Mouse (Mus musculus) heart, postnatal 4 days (tissue): ENCODE measurements around the gene Dnmt3l. TPM values are rescaled to one million over a fixed set of nuclear protein-coding genes. Genes with fewer than 3 reads are reported as not detected.
"Not testable (repeated sequence)": the region's sequence is repeated elsewhere in the genome, so short reads cannot be mapped to it uniquely, and the experiment has no call there.

Experiments used
- DNase-seq: peaks from one replicate; pipeline ENCODE4 v3.0.0; 2021
- total RNA-seq, 2 experiments: library from RNA; stranded (reverse); gene quantifications; 2 replicates each; pipeline ENCODE4 v1.2.3; 2021

The Dnmt3l gene
- not detected for total RNA-seq

DNA sequence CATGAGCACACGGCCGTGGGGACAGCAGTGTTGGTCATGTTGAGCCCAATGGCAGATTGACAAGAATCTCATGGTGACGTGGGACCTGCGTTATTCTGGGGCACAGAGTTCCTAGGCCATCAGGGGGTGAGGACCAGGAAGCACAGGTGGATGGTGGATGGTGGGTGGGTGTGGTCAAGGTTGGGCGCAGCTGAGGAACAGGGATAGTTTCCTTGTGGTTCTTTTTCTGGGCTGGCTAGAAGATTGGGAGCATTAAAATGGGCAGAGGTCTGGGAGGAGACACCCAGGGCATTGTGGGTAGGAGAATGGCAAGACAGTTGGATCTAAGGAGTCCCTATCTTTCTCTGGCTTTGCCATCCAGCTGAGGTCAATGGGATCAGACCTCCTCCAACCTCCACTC lies at the start of gene Dnmt3l:
Gene Dnmt3l, plus strand, starts transcription at position 301 of the 400 bp plus-strand sequence.
- DNase-seq: no peak

DNA sequence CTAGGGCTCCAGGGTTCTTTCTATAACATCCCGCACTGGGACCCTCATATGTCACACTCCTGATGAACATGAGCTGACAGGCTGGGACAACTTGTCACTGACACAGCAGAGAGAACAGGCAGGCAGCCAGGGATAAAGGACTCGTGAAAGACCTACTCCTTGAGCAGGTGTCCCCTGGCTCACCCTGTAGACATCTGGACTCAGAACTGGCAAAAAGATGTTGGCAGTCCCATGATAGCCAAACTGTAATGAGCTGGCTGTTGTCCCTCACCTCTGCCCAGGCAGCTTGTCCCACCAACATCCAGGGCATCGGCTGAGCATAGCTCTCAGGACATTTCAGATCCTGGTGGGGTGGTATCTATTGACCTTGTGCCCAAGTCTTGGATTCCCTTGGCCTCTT lies 46.1 kb upstream of the Dnmt3l start:
- DNase-seq: no peak

DNA sequence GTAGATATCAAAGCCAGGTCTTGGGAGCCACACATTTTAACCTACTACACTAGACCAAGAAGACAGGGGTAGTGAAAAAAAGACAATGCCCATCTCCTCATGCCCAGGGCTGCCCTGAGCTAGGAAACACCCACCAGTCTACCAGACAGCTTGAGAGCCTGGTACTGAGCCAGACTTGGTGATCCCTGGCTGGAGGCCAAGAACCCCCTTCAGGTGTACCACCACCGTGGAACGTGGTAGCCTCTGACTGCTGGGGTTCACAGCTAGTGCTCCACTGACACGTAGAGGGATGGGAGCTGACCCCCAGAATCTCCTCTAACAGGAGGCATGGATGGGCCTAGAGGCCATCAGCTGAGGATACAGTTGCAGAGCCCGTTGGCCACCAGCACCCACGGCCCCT lies 41.5 kb upstream of the Dnmt3l start:
- no peak for DNase-seq

DNA sequence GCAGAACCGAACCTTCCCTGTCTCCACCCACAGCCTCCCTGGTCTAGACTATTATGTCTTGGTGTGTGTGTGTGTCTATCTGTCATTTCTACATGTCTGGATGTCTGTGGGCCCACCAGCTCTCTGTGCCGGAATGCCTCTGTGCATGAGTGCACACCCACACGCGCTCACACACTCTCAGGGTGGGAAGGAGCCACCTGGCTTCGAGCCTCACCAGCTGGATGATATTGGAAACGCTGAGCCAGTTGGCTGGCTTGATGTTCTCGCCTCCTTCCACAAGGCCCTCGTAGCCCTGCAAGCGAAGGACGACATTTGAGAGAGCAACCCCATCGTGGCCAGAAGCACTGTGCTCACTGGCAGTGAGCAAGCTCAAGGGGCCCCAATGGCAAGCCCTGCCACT lies 40.0 kb upstream of the Dnmt3l start:
- peak; percentile 52 for DNase-seq

DNA sequence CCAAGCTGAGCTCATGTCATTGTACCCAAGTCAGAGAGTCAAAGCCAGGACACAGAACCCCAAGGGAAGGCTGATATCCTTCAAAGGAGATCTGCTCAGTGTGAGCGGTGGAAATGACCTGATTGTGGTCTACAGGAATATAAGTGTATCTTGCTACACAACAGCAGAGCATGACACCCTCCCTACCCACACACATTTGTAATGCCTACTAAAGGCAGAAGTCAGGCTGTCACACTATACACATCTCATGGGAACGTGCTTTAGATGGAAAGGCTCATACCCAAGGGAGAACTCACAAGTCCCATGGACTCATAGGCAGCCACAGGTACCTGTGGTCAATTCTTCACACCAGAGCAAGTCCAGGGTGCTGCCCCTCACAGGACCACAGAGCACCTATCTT lies 39.4 kb upstream of the Dnmt3l start:
- DNase-seq: no peak

DNA sequence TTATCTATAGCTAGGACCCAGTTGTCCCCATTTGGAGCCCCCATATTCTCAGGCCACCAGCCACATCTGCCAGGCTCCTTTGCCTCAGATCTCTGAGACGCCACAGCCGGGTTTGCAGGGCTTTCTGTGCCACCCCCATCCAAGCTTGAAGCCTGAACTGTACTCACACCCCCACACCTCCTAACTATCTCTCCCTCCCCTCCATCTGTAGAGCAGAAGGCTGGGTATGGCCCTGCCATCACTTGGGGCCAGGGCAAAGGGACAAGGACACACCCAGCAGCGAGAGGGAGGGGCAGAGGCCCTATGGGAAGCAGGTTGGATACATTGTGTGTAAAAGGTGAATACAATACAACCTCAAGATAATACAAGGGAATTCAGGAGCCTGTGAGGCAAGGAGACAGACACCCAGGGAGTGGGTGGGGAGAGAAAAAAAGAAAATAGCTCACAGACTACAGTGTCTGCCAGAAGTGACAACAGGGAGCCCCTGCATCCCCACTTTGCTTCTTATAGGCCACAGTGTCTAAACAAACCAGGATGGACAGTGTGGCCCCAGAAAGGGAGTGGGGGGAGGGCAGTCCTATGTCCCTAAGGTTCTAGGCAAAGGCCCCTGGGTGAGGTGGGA lies 37.2 kb upstream of the Dnmt3l start:
- no peak for DNase-seq

DNA sequence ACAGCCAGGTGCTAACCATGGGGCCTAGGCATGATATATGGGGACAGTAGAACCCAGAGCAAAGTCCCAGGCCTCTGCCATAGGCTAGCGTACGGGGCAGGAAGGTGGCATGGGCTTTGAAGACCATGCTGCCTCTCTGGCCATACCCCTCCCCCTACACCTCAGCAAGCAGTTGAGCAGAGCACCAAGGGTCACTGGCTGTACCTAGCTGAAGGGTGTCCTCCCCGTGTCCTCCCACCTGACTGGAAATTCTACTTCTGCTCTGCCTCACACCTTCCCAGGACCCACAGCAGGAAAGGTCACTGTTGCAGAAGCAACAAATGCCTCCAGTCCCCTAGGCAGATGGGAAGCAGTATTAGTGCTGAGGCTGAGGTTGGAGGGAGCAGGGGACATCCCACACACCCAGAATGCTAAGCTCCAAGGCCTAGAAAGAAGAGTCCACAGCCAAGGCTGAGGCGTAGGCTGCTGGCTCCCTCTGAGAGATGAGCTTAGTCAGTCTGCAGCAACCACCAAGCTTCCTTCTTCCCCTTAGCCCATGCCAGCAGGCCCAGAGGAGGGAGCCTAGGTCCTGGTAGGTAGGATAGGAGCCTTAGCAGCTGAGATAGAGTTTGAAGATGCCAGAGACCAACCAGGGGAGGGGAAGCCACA lies 35.8 kb upstream of the Dnmt3l start:
- no peak for DNase-seq

DNA sequence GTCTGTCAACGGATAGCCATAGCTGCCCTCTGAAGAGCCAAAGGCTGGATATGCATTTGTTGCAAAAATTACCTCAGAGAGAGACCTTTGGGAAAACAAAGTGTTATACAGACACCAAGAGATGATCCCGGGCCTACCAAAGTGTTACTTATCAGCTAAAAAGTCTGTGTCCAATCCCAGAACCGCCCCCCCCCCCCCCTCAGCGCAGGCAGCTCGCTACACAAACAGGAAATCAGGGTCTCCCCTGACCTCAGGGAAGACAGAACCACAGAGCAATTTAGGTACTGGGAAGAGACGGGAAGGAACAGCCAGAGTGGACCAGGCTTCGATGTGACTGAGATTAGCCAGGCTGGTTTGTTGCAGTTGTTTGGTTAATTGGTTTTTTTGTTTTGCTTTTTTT lies 34.5 kb upstream of the Dnmt3l start:
- no peak for DNase-seq

DNA sequence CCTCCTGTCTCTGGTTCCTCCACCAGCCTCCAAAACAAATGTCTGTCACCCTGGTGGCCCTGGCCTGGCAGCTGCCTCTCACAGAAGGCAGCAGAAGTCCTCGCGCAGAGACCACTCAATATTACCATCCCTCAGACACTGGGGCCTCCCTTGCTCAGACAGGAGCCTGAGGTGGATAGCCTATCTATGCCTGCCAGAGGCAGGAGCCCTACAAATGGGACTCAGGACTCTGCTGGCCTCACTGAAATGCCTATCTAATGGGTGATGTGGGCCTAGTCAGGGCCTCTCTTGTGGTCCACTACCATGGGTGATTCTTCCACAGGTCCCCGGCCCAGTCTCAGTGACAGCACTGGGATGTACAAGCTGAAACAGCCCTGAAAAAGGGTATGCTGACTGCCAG lies 33.6 kb upstream of the Dnmt3l start:
- no peak for DNase-seq

DNA sequence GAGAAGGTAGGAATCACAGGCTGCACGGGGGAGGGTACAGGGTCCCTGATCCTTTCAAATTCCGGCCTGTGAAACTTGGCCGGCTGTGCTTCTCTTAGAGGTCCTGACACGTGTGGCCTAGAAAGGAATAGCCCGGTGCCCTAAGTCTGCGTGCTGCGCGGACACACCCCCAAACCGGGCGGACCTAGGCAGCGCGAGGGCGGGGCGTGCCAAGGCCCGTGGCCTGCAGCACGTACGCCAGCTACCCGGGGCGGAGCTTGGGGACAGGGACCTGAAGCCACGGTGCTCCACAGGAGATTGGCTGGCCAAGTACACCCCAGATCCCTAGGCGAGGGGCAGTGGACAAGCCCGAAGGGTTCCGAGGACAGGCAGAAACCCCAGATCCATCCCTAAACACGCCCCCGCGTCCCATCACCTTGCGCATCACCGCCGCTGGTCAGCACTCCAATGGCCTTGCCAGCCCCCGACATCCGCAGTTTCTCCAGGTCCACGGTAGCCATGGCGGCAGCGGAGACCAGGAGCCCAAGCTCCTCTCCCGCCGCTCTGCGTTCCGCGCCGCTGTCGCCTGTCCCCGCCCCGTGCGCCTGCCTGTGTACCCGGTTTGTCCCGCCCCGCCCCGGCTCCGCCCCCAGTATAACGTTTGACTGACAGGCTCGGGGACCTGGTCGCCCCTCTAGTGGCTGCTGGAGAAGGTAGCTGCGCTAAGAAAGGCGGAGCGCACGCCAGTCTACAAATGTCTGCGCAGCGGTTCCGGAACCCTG lies 32.4 kb upstream of the Dnmt3l start:
- DNase-seq: peak; percentile 97

DNA sequence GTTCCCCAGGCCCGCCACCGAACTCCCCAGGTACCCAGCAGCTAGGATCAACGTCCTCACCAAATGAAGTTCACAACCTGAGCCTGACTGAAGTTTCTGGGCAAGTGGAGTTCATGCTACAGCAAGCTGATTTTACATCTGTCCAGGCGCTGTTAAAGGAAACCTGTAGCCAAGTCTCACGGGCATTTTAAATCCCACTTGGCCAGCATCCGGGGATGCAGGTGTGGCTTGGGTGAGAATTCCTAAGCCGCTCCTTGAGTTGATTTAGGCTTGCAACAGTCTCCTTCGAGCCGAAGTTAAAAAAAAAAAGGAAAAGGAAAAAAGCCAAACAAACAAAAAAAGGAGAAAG lies 31.8 kb upstream of the Dnmt3l start, which contains the start of gene Pfkl:
Gene Pfkl, minus strand, starts transcription at position 139 of the 349 bp plus-strand sequence.
- DNase-seq: no peak

DNA sequence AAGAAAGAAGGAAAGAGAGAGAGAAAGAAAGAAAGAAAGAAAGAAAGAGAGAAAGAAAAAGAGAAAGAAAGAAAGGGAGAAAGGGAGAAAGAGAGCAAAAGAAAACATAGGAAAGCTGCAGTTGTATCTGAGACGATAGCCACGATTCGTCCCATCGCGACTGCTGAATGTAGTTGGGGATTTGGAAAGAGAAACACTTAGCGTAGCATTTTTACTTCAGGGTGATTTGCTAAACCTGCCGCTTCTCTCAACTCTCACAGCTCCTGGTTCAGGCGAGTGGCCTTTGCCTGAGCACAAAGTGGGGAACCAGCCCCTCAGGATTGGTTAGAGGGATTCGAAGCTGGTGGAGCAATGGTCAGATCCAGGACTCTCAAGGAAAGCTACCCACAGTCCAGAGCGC lies 31.4 kb upstream of the Dnmt3l start:
- DNase-seq: no peak

DNA sequence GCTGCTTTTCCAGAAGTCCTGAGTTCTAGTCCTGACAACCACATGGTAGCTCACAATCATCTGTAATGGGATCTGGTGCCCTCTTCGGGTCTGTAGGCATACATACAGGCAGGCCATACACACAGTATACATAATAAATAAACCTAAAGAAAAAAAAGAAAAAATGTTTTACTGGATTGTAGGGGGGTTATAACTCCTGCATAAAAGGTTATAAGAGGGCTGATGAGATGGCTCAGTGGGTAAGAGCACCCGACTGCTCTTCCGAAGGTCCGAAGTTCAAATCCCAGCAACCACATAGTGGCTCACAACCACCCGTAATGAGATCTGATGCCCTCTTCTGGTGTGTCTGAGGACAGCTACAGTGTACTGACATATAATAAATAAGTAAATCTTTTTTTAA lies 30.6 kb upstream of the Dnmt3l start:
- not testable (repeated sequence) for DNase-seq

DNA sequence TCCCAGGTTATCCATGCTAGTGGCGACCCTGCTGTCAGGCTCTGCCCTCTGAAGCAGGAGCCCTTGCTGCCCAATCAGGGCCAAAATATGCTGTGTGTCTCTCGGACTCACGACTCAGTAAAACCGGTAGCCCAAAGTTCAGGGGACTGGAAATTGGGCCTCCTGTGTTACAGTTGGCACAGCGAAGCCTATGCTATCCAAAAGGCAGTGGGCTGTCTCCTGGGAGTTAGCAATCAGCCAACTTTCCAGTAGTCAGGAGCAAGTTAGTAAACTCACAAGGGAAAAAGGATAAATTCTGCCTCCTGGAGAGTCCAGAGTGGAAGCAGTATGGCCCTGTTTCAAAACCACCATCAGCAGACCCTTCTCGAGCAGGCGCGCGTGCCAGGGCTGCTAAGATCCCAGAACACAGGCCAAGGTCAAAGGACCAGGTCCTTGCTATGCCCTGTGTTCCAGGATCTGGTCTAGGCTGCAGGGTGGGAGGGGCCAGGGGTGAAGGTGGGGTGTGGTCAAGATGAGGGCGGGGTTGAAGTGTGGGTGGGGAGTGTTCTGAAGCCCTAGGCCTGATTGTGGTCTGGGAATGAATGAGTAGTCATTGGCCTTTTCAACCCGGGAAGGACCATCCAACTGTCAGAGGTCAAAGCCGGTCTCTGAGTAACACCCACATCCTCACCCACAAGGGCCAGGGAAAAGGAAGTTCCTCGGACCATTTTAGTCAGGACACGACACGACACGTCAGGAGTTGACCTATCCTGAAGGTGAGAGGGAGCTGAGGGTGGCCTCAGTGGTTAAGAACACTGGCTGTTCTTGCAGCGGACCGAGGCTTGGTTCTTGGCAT lies 28.9 kb upstream of the Dnmt3l start:
- no peak for DNase-seq

DNA sequence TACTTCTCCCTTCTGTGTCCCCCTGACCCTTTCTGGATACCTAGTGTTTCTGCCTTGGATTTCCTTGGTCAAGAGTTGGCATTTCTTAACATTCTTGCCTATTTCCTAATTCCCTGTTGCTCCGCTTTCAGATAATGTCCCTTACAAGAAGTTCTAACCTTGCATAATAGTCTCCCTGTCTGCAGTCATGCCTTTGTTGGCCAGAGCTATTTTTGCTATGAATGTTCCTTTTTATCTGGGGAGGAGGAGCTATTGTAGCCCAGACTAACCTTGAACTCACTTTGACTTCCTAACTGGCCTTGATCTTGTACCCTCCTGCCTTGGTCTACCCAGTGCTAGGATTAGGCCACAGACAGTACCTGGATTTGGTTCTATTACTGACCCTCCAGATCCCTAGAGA lies 26.3 kb upstream of the Dnmt3l start:
- DNase-seq: no peak

DNA sequence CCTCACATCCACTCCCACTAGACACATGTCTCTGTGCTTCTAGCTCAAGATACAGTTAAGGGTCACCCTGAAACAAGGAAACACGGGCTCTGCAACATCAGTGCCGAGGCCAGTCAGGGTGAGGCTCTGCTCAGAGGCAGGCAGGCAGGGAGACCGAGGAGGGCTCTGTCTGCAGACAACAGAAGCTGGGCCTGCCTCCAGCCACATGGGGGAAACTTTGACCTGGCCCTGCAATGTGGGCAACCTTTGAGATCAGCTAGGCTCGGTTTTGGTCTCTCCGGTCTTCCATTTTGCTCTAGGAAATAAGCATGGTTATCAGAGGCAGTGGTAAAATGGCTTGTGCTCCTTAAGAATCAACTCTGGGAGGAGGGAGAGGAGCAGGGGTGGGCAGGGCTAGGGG lies 25.4 kb upstream of the Dnmt3l start:
- no peak for DNase-seq

DNA sequence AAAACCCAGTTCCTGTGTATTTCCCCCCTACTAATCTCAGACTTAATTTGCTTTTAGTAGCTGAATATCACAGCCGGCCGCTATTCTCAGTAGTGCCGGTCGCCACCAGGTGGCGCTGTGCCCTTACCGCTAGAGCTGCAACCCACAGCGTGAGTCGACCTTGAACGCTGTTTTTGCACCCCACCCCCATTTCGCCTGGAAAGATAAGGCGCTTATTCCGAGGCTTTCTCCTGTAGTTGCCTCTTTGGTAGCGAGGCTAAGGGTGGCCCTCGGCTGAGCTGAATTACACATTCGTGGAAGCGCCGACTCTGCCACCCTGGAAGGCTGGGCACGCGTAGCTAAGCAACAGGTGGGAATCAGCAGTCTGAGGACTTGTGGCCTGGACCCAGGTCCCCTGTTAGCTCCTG lies 22.9 kb upstream of the Dnmt3l start:
- DNase-seq: peak; percentile 89

DNA sequence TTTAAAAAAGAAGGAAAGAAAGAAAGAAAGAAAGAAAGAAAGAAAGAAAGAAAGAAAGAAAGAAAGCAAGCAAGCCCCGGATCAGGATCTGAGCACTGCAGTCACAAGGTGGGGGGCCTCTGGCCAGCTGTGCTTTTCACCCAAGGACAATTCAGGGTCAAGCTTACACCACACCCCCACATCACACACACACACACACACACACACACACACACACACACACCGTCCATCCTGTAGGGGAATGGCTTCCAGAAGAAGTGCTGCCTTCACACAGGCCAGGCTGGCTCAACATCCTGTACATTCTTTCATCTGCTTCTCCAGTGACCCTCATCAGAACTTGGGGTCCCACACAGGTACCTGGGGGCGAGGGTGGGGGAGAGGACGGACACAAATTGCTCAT lies 22.5 kb upstream of the Dnmt3l start:
- no peak for DNase-seq

DNA sequence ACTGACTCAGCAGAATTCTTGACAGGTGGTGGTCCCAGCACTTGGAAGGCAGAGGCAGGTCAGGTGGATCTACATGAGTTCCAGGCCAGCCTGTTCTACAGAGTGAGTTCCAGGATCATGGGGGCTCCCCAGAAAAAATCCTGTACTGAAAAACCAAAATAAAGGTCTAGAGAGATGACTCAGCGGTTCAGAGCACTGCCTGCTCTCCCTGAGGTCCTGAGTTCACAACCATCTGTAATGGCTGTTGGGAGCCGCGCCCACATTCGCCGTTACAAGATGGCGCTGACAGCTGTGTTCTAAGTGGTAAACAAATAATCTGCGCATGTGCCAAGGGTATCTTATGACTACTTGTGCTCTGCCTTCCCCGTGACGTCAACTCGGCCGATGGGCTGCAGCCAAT lies 21.8 kb upstream of the Dnmt3l start:
- DNase-seq: not testable (repeated sequence)

DNA sequence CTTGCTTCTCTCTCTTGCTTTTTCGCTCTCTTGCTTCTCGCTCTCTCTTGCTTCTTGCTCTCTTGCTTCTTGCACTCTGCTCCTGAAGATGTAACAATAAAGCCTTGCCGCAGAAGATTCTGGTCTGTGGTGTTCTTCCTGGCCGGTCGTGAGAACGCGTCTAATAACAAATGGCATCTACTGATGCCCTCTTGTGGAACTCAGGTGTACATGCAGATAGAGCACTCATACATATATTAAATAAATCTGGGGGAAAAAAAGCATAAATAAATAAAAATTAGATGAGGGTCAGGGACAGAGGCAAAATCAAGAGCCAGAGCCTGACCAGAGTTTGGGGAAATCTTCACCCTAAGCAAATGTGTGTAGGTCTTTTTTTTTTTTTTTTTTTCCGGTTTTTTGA lies 16.3 kb upstream of the Dnmt3l start:
- not testable (repeated sequence) for DNase-seq

DNA sequence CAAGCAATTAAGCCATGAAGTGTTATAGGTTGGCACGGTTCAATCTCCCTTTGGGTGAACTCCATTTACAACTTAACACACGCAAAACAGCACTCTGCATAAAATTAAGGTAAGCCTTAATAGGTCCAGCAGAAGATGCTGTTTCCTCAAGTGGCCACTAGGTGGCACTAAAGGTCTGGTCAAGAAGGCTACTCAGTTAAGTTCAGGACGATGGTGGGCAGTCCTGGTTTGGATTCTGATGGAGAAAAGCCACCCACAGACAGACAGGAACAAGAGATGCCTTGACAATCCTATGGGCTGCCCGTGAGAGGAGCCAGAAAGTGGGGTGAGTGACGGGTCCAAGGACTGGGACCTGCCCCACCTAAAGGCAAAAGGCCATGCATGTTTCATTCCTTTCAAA lies 13.6 kb upstream of the Dnmt3l start:
- DNase-seq: peak; percentile 83

DNA sequence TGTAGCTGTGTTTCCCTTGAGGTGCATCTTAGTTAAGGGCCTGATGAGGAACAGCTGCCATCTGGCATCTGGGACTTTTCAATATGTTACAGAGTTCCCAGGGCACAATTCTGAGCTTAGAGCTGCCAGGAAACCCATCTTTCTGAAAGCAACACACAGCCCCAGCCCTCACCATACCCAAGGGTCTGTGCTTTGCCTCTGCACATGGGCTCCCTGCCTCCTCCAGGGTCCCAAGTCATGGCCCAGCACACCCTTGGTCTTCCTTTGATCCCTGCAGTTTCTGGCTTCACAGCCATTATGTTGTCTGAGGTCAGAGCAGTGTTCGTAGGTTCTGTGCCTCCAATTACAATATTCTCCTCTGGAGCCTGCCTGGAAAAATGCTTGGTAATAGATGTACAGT lies 12.7 kb upstream of the Dnmt3l start:
- DNase-seq: no peak

DNA sequence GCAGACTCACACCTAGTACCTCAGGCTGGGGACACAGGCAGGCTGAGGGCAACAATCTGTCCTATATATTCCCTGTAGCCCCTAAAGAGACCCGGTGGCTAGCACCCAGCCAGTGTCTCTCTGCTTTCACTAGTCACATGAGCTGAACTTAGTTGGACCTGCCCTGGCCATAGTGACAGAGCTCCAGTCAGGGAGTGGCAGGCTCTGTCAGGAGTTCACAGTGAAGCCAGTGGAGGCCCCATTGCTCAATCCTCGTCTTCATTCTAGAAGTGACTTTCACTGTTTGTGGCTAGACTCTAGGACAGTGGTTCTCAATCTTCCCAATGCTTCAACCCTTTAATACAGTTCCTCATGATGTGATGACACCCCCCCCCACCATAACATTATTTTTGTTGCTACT lies 9.8 kb upstream of the Dnmt3l start:
- no peak for DNase-seq
